Mouse (Mus musculus): Measurements from ENCODE around the gene Tfpi.

GRCm38 (mm10) chr2:84387394-84388022, 89.1 kb downstream of the Tfpi start:
- TF ChIP-seq GATA1 (IDR thresholded peaks at IDR 0.05; ENCODE audit: borderline replicate concordance, low read length), result no peak
- TF ChIP-seq FLI1 (IDR thresholded peaks at IDR 0.05; ENCODE audit: low read length), result no peak

Measured in megakaryocyte, embryonic 14.5 days (primary cell).